Mouse (Mus musculus): Measurements from ENCODE around the gene Emc10.

DNA sequence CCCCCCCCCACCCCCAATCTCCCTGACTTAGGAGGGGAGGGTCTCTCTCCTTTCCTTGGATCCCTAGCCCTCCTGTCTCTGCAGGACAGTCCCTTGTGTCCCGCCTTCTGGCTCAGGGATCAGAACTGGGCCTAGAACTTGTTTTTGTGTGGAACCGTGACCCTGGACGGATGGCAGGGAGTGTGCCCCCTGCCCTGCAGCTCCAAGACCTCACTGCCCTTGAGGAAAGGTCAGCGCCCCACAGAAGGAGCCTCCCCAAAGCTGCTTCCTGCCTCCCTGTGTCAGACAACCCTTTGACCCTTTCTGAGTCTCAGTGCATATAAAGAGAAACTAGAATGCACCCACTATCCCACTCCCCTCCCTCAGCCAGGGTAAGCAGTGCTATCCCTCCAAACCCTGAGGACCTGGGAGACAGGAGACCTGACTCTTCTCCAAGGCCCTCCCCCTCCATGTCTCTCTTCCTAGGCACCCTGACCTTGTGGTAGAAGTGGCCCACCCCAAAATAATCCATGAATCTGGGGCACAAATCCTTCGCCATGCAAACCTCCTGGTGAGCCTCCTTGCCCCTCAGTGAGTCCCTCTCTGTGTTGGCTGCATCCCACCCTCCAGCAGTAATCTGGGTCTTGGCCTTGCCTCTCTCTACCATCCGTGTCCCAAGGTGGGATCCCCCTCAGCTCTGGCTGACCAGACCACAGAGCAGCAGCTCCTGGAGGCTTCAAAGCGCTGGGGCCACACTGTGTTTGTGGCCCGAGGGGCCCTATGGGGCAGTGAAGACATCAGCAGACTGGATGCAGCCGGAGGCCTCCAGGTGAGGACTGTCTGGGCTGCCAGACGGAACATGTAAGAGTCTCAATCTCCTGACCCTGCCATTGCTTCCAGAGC lies 30.1 kb downstream of the Emc10 start:
- TF ChIP-seq CTCF (conservative IDR thresholded peaks at IDR 0.05; ENCODE audit: low read length) (no peak), POU5F1 (IDR thresholded peaks at IDR 0.05; ENCODE audit: borderline replicate concordance, low read length) (no peak)
